Mouse (Mus musculus) layer of hippocampus, adult 18-20 months (tissue): ENCODE measurements around the gene Tnfrsf21. TPM values are rescaled to one million over a fixed set of nuclear protein-coding genes. Genes with fewer than 3 reads are reported as not detected.

Experiments used
- DNase-seq, 2 experiments: peaks; one replicate each; pipeline ENCODE4 v3.0.0; 2022; ENCODE audit warnings: low spot score in 2 of 2
- total RNA-seq, 2 experiments: library from RNA; stranded (reverse); gene quantifications; 2 replicates each; pipeline ENCODE4 v1.2.3; 2021

The Tnfrsf21 gene
- total RNA-seq, 2 experiments from 2014 or later = 122 to 124 TPM

DNA sequence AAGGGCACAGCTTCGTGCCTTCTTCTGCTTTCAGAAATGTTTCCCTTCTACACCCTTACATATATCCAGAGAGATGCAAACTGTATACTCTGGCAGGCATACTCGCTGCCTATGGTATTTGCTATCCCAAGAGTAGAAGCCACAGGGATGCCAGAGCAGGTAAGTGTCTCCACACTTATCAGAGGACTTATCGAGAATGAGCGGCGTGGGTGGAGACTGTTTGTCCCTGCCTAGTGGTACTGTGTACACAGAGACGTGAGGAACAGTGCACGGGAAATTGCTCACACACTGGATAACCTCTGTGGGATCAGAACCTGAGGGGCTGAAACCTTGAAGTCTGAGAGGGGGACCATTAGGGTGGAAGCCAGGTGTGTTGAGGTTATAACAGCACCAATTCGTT lies 59.6 kb downstream of the Tnfrsf21 start:
- no peak for DNase-seq

DNA sequence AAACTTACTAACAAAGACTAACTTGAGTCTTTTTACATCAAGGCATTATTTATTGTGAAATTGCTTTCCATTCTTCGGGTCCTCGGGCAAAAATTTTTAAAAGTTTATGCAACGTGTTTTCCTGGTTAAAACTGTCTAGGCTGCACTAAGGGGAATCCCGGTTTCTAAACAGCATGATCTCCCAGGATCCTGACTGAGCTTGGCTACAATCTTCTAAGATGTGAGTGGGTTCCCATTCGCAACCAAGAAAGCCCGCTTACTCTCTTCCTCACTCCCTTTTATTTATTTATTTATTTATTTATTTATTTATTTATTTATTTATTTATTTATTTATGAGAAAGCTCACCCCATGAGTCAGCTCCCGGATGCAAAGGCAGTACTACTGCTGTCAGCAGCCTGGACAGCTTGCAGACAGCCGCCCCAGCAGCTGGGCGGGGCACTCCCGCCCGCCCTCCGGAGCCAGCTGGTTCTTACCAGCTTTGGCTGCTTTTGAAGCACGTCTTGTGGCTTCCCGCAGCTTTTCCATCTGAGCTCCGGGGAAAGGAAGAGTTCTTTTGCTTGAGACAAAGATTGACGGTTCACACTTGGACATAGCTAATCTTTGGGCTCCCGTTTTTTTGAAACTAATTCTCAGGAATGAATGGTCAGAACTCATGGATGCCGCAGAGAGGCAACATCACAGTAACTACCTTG lies 60.6 kb downstream of the Tnfrsf21 start:
- peak; percentile 75 to 81 for DNase-seq

DNA sequence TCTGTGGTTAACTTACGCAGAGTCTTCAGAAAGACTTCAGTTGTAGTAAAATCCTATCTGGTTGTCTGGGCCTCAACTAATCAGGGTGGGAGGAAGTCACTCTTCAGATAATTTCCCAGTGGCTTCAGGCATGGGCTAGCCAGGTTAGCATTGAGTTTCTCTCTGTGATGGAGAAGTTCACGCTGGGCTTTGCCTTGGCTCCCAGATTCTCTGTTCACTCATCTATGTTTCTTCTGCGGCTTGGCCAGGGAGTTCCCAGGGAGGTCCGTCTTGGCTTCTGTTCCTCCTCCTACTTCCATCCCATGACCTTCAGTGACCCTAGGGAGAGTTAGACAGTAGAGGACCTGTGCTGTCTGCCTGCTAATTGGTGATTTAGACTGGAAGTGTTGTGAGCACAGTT lies 61.2 kb downstream of the Tnfrsf21 start:
- DNase-seq = no peak

DNA sequence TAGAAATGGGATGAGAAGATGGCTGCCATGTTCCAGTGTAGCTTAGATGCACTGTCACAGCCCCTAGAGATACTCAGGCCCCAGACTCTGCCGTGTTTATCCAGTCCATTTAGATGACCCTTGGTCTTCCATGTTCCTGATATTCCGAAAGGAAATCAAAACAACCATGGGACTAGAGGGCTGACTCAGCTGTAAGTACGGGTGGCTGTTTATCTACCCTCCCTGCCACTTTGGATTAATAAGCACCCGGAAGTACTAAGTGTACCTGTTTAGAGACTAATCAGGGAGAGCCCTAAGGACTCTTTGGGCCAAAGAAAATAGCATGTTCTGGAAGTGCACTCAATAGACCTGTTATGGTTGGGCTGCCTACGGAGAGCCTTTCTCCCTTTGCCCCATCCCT lies 64.9 kb downstream of the Tnfrsf21 start:
- no peak for DNase-seq

DNA sequence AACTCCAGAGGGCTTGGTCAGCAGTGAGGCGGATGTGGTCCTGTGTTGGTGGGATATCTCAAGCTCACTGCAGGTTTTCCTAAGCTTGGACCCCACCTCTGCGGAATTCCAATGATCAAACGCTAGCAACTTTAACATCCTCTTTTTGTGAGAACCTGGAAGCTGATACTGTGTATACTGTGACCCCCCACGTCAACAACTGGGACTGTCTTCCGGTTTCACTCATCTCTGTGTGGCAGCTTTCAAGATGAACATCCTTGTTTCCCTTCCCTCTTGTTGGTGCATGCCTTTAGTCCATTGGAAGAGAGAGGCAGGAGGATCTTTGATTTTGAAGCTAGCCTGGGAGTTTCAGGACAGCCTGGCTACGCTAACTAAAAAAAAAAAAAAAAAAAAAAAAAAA lies 73.1 kb downstream of the Tnfrsf21 start:
- no peak for DNase-seq

DNA sequence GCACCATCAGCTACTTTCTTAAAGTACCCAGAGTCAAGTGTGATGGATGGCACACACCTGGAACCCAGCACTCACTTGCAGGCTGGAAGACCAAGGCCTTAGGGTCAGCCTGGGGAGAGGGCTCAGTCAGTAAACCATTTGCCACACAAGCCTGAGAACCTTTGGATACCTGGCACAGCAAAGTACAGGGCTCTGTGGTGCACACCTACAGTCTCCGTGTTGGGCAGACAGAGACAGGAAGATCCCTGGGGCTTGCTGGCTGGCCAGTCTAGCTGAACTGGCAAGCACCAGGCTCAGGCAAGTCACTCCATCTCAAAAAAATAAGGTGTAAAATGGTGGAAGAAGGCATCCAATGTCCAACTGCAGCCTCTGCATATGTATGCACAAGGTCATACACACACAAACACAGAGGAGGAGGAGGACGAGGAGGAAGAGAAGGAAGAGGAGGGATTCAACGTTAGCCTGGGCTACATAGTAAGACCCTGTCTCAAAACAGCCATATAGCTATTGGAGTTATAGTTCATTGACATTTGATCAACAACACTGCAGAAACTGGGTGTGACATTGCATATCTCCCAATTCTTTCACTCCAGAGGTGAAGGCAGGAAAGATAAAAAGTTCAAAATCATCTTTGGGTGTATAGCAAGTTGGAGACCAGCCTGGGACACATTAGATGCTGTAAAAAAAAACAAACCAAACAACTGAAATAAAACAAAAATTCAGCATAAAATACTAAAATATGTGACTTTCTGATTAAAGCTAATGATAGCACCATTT lies 74.8 kb downstream of the Tnfrsf21 start:
- DNase-seq = no peak

DNA sequence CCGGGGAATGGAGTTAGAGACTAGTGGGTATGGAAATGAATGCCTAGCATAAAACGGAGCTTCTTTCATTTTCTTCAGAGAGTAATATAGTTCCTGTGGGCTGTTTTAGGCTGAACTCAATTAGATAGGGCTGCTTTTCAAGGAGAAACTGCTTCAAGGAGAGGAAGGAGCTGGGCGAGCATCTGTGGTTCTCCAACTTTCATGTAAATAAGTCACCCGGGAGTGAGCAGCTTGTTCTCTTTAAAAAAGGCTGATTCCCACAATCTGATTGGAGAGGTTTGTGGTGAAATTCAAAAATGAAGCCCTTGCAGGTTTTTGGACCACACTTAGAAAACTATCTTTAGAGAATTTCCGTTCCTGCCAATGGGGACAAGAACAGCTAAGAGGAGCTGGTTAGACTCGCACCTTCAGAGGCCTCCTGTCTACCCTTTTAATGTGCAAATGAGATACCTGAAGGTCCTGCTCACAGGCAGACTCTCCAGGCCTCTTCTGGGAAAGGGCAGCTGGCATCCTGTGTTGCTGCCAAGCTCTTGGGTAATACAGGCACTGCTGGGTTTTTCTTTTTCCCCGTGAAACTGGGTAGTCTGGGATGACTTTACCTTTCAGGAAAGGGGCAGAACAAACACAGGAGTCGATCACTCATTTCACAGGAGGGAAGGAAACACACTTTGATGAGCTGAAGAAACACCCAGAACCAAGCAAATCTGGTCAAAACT lies 76.1 kb downstream of the Tnfrsf21 start:
- DNase-seq = peak in 1 of 2 experiments; percentile 54

DNA sequence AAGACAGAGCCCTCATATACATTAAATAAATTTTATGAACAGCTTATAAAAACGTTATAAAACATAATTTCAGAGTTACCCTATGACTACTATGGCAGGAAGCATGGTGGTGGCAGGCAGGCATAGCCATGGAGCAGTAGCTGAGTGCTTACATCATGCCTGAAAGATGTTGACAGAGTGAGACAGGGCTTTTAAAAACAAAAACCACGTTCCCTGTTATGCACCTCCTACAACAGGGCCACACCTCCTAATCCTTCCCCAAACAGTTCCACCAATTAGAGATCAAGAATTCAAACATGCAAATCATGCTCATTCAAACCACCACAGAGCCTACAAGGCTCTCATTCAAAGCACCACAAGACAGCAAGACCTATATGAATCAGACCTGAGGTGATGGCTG lies 77.9 kb downstream of the Tnfrsf21 start:
- DNase-seq = no peak

DNA sequence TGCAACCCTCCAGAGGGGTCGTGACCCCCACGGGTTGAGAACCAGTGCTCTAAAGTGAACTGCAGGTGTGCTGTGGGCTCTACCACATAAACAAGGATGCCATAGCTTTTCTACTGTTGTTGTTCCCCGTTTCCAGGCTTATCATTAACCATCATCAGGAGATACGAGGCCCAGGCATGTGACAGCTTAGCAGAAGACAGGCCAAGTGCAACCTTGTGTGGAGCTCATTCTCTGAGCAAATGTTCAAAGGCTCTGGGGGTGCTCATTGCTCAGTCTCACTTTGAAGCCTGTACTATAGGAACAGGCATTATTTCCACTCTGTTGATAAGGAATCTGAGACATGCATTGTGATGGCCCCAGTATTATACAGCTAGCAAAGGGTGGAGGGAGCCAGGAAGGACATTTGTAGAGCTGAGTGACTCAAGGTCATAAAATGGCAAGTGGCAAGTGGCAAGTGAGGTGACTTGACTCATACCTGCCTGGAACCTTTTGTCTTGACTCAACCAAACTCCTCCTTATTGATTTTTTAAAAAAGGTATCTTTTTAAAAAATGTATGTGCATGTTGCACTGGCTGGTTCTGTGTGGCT lies 80.8 kb downstream of the Tnfrsf21 start:
- DNase-seq = no peak

DNA sequence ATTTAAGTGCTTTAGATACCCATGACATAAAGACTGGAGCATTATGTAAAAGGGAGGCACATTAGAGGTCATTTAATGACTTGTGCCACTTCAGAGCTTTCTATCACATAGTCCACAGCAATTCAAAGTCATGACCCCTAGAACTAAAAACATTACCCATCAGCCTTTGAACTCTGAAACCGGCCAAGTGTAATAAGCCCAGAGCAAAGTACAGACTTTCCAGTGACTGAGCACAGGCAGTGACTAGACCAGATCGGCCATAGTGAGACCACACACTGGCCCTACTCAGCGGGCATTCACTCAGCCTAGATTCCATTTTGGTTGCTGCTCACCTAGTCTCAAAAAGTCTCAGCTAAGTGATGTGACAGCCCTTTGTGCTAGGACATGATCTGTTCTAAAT lies 89.8 kb downstream of the Tnfrsf21 start:
- no peak for DNase-seq

DNA sequence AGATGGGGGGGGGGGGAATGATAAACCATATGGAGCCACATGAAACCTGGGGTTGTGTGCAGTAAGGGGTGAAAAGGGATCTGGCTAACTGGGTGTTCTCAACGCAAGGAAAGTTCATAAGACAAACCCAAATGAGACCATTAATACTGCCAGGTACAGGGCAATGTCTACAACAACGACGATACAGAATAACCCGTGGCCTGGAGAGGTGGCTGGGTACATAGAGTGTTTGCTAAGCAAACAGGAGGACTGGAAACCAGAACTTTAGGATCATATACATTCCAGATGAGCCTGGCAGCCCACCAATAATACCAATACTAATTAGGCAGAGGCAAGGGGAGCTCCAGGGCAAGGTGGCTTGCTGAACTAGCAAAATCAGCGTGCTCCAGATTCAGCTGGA lies 91.0 kb downstream of the Tnfrsf21 start:
- no peak for DNase-seq

DNA sequence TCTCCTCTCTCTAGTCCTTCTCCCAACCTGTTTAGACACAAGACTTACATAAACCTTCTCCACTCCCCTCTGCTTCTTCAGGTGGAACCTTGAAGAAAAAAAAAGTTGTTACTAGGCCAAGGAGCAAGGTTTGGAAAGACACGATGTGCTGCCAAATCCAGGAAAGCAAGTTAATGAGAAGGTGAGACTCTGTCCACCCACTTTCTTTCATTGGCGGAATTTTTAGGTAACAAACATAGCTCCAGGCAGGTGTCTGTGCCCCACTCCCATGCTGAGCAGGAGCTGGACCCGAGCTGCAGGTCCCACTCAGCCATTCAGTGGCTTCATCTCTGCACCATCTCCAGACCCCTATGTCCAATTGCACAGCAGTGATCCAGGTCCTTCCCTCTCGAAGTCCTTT lies 93.1 kb downstream of the Tnfrsf21 start:
- no peak for DNase-seq

DNA sequence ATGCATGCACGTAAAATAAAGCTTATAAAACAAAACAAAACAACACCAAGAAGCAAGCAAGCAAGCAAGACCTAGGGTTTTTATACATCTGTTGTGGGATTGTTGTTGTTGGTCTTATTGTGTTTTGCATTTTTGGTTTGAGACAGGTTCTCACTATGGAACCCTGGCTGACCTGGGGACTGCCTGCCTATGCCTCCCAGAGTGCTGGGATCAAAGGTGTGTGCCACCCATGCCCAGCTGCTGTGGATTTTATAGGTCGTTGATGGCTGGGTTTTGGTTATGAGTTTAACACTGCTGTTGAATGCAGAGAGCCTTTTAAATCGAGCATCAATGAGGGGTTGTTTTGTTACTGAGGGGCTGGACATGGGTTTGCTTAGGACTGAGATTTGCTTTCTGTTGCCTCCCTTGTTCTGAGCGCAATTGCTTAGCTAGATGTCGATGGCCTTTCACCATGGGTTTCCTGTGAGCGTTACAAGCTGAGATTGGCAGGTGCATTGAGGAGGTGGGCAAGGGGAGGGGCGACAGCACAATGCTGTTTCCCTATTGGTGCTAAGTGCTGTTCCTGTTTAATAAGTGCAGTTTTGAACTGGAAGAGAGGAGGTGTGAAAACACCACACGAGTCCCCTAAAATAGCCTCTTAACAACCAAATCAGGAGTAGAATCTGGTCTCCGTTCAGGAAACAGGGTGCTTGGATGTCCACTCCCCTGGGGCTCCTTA lies 94.0 kb downstream of the Tnfrsf21 start:
- DNase-seq = no peak

DNA sequence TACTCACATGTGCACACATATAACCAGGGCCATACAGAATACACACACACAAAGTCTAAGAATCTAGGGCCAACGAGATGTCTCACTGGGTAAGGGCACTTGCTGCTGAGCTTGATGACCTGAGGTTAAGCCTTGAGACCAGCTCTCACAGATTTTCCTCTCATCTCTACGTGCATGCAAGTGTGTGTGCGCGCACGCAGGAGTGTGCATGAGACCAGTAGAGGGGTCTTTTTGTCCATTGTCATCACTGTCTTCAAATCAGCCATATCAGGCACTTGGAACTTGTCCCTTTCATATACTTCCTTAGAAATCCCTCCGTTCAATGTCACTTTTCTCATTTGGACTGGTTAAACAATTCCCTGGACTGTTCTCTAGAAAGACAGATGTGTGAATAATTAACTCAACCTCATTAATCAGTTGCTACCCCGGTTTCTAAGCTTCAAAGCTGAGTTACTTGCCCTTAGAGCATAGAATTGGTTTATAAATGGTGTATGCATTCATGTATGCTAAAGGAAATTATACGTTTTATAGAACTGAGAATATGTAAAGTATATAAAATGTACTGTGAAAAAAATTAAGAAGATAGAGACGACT lies 97.1 kb downstream of the Tnfrsf21 start:
- DNase-seq = no peak

DNA sequence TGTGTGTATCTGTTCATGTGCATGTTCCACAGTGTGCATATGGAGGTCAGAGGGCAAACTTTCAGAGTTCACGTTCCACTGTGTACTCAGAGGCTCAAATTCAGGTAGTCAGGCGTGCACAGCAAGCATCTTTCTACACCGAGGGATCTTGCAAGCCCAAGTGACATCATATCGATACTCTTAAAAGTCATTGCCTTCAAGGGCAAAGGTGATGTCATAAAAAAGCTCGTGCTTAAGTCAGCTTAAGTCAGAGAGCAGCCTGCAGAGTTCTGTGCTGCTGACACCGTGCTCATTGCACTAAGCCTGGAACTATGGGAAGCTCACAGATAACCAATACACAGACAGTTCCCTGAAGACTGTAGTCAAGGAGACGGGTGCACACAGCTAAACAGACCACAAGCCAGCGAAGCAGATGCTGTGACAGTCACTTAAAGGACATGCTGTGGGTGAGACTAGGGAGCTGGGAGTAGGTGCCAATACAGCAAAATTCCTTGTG lies 97.8 kb downstream of the Tnfrsf21 start:
- DNase-seq = peak; percentile 79 to 85

DNA sequence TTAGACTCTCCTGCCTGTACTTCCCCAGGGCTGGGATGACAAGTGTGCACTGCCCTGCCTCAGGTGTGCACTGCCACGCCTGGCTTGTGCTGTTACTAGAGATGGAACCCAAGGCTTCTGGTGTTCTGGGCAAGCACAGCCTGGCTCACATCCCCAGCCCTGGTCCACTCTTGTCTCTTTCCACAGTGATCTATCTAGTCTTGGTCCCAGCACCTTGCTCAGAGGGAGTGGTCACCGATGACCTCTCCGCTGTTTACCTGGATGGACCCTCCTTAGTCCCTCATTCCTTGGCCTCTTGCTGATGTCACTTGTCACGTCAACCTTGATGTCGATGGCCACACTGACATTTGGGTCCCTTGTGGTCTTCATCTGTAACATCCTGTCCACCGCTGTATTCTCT lies 98.6 kb downstream of the Tnfrsf21 start:
- DNase-seq = no peak

DNA sequence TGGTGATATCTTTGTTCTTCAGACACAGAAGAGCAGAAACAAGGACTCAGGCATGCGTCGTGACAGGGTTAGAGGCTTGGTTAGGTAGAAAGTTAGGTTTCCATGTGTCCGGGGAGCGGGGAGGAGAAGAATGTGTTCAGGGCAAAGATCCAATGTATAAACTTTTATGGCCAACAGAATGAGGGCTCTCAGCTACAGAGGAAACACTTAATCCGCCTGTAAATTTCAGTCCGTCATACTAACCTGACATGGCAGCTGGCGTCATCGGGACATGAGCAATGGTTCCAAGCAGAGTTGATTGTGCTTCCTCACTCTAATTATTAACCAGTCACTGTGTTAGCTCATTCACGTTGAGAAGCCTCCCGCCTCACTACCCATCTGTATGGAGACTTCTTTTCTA lies 100.4 kb downstream of the Tnfrsf21 start:
- no peak for DNase-seq

DNA sequence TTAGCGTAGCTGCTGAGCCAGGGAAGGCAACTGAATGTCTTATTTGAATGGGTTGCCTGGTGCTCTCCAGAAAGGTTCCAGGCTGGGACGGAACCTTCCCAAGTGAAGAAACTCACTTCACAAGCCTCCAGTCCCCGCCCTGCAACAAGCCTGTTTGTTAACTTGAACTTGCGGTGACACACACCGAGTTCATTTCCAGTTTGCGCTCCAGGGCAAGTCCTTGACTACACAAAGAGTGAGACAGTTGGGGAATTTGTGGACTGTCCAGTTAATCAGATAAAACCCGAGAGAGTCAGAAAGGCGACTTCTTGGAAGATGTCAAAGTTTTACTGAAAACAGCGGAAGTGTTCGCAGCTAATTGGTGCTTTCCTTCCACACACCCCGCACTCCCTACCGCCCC lies 103.1 kb downstream of the Tnfrsf21 start:
- DNase-seq = no peak

DNA sequence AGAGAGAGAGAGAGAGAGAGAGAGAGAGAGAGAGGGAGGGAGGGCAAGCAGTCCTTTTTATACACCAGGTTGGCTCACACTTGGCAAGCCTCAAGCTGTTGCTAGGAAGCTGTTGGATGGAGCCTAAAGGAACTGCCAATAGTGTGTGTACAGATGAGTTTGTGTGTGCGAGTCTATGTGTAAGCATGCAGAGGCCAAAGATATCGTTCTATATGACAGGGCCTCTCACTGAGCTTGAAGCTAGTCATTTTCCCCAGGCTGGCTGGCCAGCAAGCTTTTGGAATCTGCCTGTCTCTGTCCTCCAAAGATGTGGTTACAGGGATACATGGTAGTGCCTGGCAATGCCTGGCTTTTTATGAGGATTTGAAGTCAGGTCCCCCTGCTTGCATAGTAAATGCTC lies 104.7 kb downstream of the Tnfrsf21 start:
- DNase-seq = peak; percentile 42 to 64

DNA sequence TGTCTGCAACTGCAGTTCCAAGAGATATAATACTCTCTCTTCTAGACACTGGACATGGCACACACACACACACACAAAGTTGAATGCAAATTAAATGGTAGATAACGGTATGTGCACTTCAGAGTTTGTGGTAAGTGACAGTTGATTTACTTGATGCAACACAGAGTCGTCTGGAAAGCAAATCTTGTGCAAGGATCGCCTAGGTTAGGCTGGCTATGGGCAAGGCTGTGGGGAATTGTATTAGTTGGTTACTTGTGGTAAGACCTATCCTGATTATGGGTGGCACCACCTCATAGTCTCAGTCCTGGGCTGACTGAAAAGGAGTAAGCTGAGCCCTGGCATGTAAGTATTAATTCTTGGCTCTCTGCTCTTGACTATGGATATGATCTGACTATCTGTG lies 112.0 kb downstream of the Tnfrsf21 start:
- DNase-seq = no peak
